Mouse (Mus musculus) testis, adult 2 months (tissue): ENCODE data around the gene Afap1l2. TPM values are rescaled to one million over a fixed set of nuclear protein-coding genes. Genes with fewer than 3 reads are reported as not detected.

Experiments
- H3K27ac ChIP-seq: fragments of 200-500 bp; 2 replicates; pipeline ENCODE4 v1.5.1; 2012; ENCODE audit warnings: low read depth, low read length; ENCODE audit not compliant: control insufficient read depth, insufficient read depth
- H3K27me3 ChIP-seq: fragments of 200-500 bp; 2 replicates; pipeline ENCODE4 v1.6.1; 2012; ENCODE audit warnings: mild to moderate bottlenecking, low read length, moderate library complexity; ENCODE audit not compliant: control insufficient read depth, insufficient read depth
- H3K36me3 ChIP-seq: fragments of 200-500 bp; 2 replicates; pipeline ENCODE4 v1.6.1; 2012; ENCODE audit warnings: mild to moderate bottlenecking, low read length; ENCODE audit not compliant: control insufficient read depth, insufficient read depth
- H3K4me1 ChIP-seq: fragments of 200-500 bp; 2 replicates; pipeline ENCODE4 v1.6.1; 2012; ENCODE audit warnings: low read length; ENCODE audit not compliant: control insufficient read depth, insufficient read depth
- H3K4me3 ChIP-seq: fragments of 200-500 bp; 2 replicates; pipeline ENCODE4 v1.5.1; 2012; ENCODE audit warnings: low read depth, mild to moderate bottlenecking, low read length, moderate library complexity, mixed read lengths; ENCODE audit not compliant: control insufficient read depth
- CTCF ChIP-seq: fragments of 200-500 bp; IDR thresholded peaks from 2 replicates; pipeline ENCODE4 v1.5.1; 2012; ENCODE audit warnings: low read depth, mild to moderate bottlenecking, inconsistent platforms, low read length, moderate library complexity; ENCODE audit not compliant: control insufficient read depth, insufficient read depth, insufficient replicate concordance
- POLR2A ChIP-seq: fragments of 200-500 bp; IDR thresholded peaks from 2 replicates; pipeline ENCODE4 v1.6.1; 2012; ENCODE audit warnings: low read depth, mild to moderate bottlenecking, inconsistent platforms, low read length, moderate library complexity; ENCODE audit not compliant: control insufficient read depth
- polyA plus RNA-seq: library from polyadenylated mRNA; depleted of rRNA; stranded (reverse); fragments of >200 nt; gene quantifications from 2 replicates; pipeline ENCODE4 v1.2.3, GENCODE M21; 2012

Afap1l2 gene
- polyA plus RNA-seq, 1 experiment = 0.51 TPM

GRCm38 (mm10) chr19:56990367-56991111 lies 17.5 kb downstream of the Afap1l2 start:
- Histone ChIP-seq H3K36me3 (no peaks in the 10 kb centered on the region), H3K27ac (no peak overlapping the region), H3K27me3 (no peaks in the 10 kb centered on the region), H3K4me1 (peaks cover 6% of the 10 kb centered on the region; the same call in 1 of the 2 replicates), H3K4me3 (no peak overlapping the region)
- TF ChIP-seq POLR2A = no peak
- no peak for TF ChIP-seq CTCF

- H3K36me3 ChIP-seq = no peaks in the 10 kb centered on the region
- H3K27ac ChIP-seq = no peak overlapping the region
- no peak for TF ChIP-seq POLR2A
- TF ChIP-seq CTCF = no peak
These were observed 18.9 kb downstream of the Afap1l2 start for GRCm38 (mm10) chr19:56989171-56989570.

GRCm38 (mm10) chr19:56984229-56984628 lies 23.8 kb downstream of the Afap1l2 start:
- no peak overlapping the region for H3K4me3 ChIP-seq
- H3K4me1 ChIP-seq = peaks cover 4% of the 10 kb centered on the region; the same call in 1 of the 2 replicates
- no peaks in the 10 kb centered on the region for H3K27me3 ChIP-seq
- no peak overlapping the region for H3K27ac ChIP-seq
- H3K36me3 ChIP-seq = no peaks in the 10 kb centered on the region
- no peak for TF ChIP-seq POLR2A
- no peak for TF ChIP-seq CTCF

More at GRCm38 (mm10) chr19:56989171-56989570, 18.9 kb downstream of the Afap1l2 start:
- Histone ChIP-seq H3K4me3 (no peak overlapping the region), H3K27me3 (no peaks in the 10 kb centered on the region), H3K4me1 (peaks cover 6% of the 10 kb centered on the region; the same call in 1 of the 2 replicates)

- Histone ChIP-seq H3K27me3 (no peaks in the 10 kb centered on the region), H3K27ac (no peak overlapping the region), H3K4me1 (peaks cover under 1% of the 10 kb centered on the region; the same call in 1 of the 2 replicates), H3K36me3 (no peaks in the 10 kb centered on the region), H3K4me3 (no peak overlapping the region)
- TF ChIP-seq POLR2A (no peak), CTCF (no peak)
These were observed 24.3 kb downstream of the Afap1l2 start for GRCm38 (mm10) chr19:56983757-56984156.

- Histone ChIP-seq H3K27ac (no peak overlapping the region), H3K4me1 (no peaks in the 10 kb centered on the region), H3K27me3 (no peaks in the 10 kb centered on the region), H3K4me3 (no peak overlapping the region), H3K36me3 (no peaks in the 10 kb centered on the region)
- TF ChIP-seq POLR2A (no peak), CTCF (no peak)
These were observed 26.3 kb downstream of the Afap1l2 start for GRCm38 (mm10) chr19:56981760-56982159.

GRCm38 (mm10) chr19:56980803-56981202 lies 27.2 kb downstream of the Afap1l2 start:
- Histone ChIP-seq H3K27ac (no peak overlapping the region), H3K27me3 (no peaks in the 10 kb centered on the region), H3K4me3 (no peak overlapping the region), H3K4me1 (no peaks in the 10 kb centered on the region), H3K36me3 (no peaks in the 10 kb centered on the region)
- TF ChIP-seq CTCF (no peak), POLR2A (no peak)

- TF ChIP-seq CTCF (no peak), POLR2A (no peak)
- no peaks in the 10 kb centered on the region for H3K4me1 ChIP-seq
- H3K27ac ChIP-seq = peak overlapping the region; percentile 55
- H3K27me3 ChIP-seq = no peaks in the 10 kb centered on the region
- no peaks in the 10 kb centered on the region for H3K36me3 ChIP-seq
- no peak overlapping the region for H3K4me3 ChIP-seq
These were observed 30.8 kb downstream of the Afap1l2 start for GRCm38 (mm10) chr19:56976962-56977948.

- H3K27ac ChIP-seq = no peak overlapping the region
- no peak overlapping the region for H3K4me3 ChIP-seq
- H3K27me3 ChIP-seq = no peaks in the 10 kb centered on the region
- no peaks in the 10 kb centered on the region for H3K4me1 ChIP-seq
- TF ChIP-seq CTCF = no peak
- H3K36me3 ChIP-seq = no peaks in the 10 kb centered on the region
These were observed 31.5 kb downstream of the Afap1l2 start for GRCm38 (mm10) chr19:56976515-56976914.
